Mouse (Mus musculus) liver, embryonic 12.5 days (tissue): Measurements from ENCODE around the gene Lpp. TPM values are rescaled to one million over a fixed set of nuclear protein-coding genes. Genes with fewer than 3 reads are reported as not detected.

Source experiments
- ATAC-seq: fragments of 200-750 bp; cut with Nextera tagmentation; 2 replicates; pipeline ENCODE4 v1.8.0; 2017; ENCODE audit warnings: moderate number of reproducible peaks, mild to moderate bottlenecking, moderate library complexity
- H3K27ac ChIP-seq: fragments of 300-500 bp; sonication (generic); 2 replicates; pipeline ENCODE4 v1.5.1; 2016; ENCODE audit warnings: mild to moderate bottlenecking
- H3K27me3 ChIP-seq: fragments of 300-500 bp; sonication (generic); replicated peaks from 2 replicates; pipeline ENCODE4 v1.6.1; 2016; ENCODE audit warnings: mild to moderate bottlenecking, moderate library complexity
- H3K36me3 ChIP-seq: fragments of 300-500 bp; sonication (generic); 2 replicates; pipeline ENCODE4 v1.6.1; 2016; ENCODE audit warnings: mild to moderate bottlenecking, moderate library complexity
- H3K4me1 ChIP-seq: fragments of 300-500 bp; sonication (generic); 2 replicates; pipeline ENCODE4 v1.6.1; 2016
- H3K4me2 ChIP-seq: fragments of 300-500 bp; sonication (generic); 2 replicates; pipeline ENCODE4 v1.6.1; 2016; ENCODE audit warnings: mild to moderate bottlenecking, moderate library complexity
- H3K4me3 ChIP-seq: fragments of 300-500 bp; sonication (generic); 2 replicates; pipeline ENCODE4 v1.5.1; 2016; ENCODE audit warnings: mild to moderate bottlenecking, moderate library complexity
- H3K9ac ChIP-seq: fragments of 300-500 bp; sonication (generic); 2 replicates; pipeline ENCODE4 v1.6.1; 2016; ENCODE audit warnings: mild to moderate bottlenecking, moderate library complexity
- H3K9me3 ChIP-seq: fragments of 300-500 bp; sonication (generic); replicated peaks from 2 replicates; pipeline ENCODE4 v1.6.1; 2016; ENCODE audit warnings: mild to moderate bottlenecking, moderate library complexity
- WGBS: fragments of 180-500 bp; shearing (Covaris S2); methylation state at CpG from one replicate; pipeline ENCODE4 v1.1.7; 2016; ENCODE audit not compliant: insufficient replicate concordance; 5-methylcytosine and 5-hydroxymethylcytosine counted together
- polyA plus RNA-seq: library from polyadenylated mRNA; unstranded; fragments of >200 nt; fragmentation: Nextera tagmentation; extraction: Ambion mirVana; gene quantifications from 2 replicates; pipeline ENCODE4 v1.2.1, GENCODE M21; 2016

The Lpp gene
- polyA plus RNA-seq, 1 experiment from 2014 or later: 9.5 TPM

GRCm38 (mm10) chr16:24809811-24810210 lies 416.5 kb downstream of the Lpp start:
- 67% methylated on average over 6 of the region's 6 CpGs for WGBS
- no peak for ATAC-seq
- H3K4me2 ChIP-seq: no peak overlapping the region
- no peaks in the 10 kb centered on the region for H3K4me1 ChIP-seq
- no peak overlapping the region for H3K27ac ChIP-seq
- no peak overlapping the region for H3K9ac ChIP-seq
- no peaks in the 10 kb centered on the region for H3K36me3 ChIP-seq
- H3K27me3 ChIP-seq: no peaks in the 10 kb centered on the region
- H3K9me3 ChIP-seq: no peaks in the 10 kb centered on the region
- no peak overlapping the region for H3K4me3 ChIP-seq

GRCm38 (mm10) chr16:24816621-24817020 lies 423.3 kb downstream of the Lpp start:
- Histone ChIP-seq H3K27me3 (no peaks in the 10 kb centered on the region), H3K27ac (no peak overlapping the region), H3K4me1 (no peaks in the 10 kb centered on the region), H3K36me3 (no peaks in the 10 kb centered on the region), H3K9me3 (no peaks in the 10 kb centered on the region), H3K4me3 (no peak overlapping the region), H3K9ac (no peak overlapping the region), H3K4me2 (no peak overlapping the region)
- 56% methylated on average over 3 of the region's 3 CpGs for WGBS
- ATAC-seq: no peak

GRCm38 (mm10) chr16:24817381-24817780 lies 424.1 kb downstream of the Lpp start:
- H3K4me3 ChIP-seq: no peak overlapping the region
- ATAC-seq: no peak
- H3K9ac ChIP-seq: no peak overlapping the region
- H3K4me2 ChIP-seq: no peak overlapping the region
- H3K36me3 ChIP-seq: no peaks in the 10 kb centered on the region
- no peaks in the 10 kb centered on the region for H3K27me3 ChIP-seq
- H3K4me1 ChIP-seq: no peaks in the 10 kb centered on the region
- H3K27ac ChIP-seq: no peak overlapping the region
- WGBS: 76% methylated on average over 3 of the region's 3 CpGs
- no peaks in the 10 kb centered on the region for H3K9me3 ChIP-seq

- WGBS: 63% methylated on average over 4 of the region's 4 CpGs
- no peak for ATAC-seq
- H3K4me3 ChIP-seq: no peak overlapping the region
- no peak overlapping the region for H3K9ac ChIP-seq
- H3K27ac ChIP-seq: no peak overlapping the region
- no peaks in the 10 kb centered on the region for H3K36me3 ChIP-seq
- H3K9me3 ChIP-seq: no peaks in the 10 kb centered on the region
- H3K4me1 ChIP-seq: no peaks in the 10 kb centered on the region
- H3K27me3 ChIP-seq: no peaks in the 10 kb centered on the region
- H3K4me2 ChIP-seq: no peak overlapping the region
Observed at GRCm38 (mm10) chr16:24819127-24819526, 425.8 kb downstream of the Lpp start.

GRCm38 (mm10) chr16:24822182-24822875 lies 429.0 kb downstream of the Lpp start:
- H3K4me1 ChIP-seq: no peaks in the 10 kb centered on the region
- no peaks in the 10 kb centered on the region for H3K36me3 ChIP-seq
- ATAC-seq: no peak
- no peaks in the 10 kb centered on the region for H3K9me3 ChIP-seq
- no peak overlapping the region for H3K4me2 ChIP-seq
- no peak overlapping the region for H3K9ac ChIP-seq
- H3K27me3 ChIP-seq: no peaks in the 10 kb centered on the region
- H3K27ac ChIP-seq: no peak overlapping the region
- H3K4me3 ChIP-seq: no peak overlapping the region
- WGBS: 57% methylated on average over 5 of the region's 5 CpGs

GRCm38 (mm10) chr16:24822918-24823317 lies 429.6 kb downstream of the Lpp start:
- Histone ChIP-seq H3K27ac (no peak overlapping the region), H3K4me1 (no peaks in the 10 kb centered on the region), H3K4me2 (no peak overlapping the region), H3K27me3 (no peaks in the 10 kb centered on the region), H3K9ac (no peak overlapping the region), H3K4me3 (no peak overlapping the region), H3K36me3 (no peaks in the 10 kb centered on the region), H3K9me3 (no peaks in the 10 kb centered on the region)
- WGBS: 63% methylated on average over 1 of the region's 1 CpGs
- no peak for ATAC-seq

- WGBS: 33% methylated on average over 4 of the region's 4 CpGs
- no peak overlapping the region for H3K9ac ChIP-seq
- no peak overlapping the region for H3K4me2 ChIP-seq
- H3K36me3 ChIP-seq: no peaks in the 10 kb centered on the region
- H3K9me3 ChIP-seq: no peaks in the 10 kb centered on the region
- H3K4me3 ChIP-seq: no peak overlapping the region
- H3K27ac ChIP-seq: no peak overlapping the region
- H3K27me3 ChIP-seq: no peaks in the 10 kb centered on the region
- ATAC-seq: no peak
- no peaks in the 10 kb centered on the region for H3K4me1 ChIP-seq
Observed at GRCm38 (mm10) chr16:24826390-24826789, 433.1 kb downstream of the Lpp start.

GRCm38 (mm10) chr16:24828207-24828803 lies 435.0 kb downstream of the Lpp start:
- no peaks in the 10 kb centered on the region for H3K27me3 ChIP-seq
- H3K4me2 ChIP-seq: no peak overlapping the region
- H3K36me3 ChIP-seq: no peaks in the 10 kb centered on the region
- H3K9ac ChIP-seq: no peak overlapping the region
- no peaks in the 10 kb centered on the region for H3K4me1 ChIP-seq
- no peaks in the 10 kb centered on the region for H3K9me3 ChIP-seq
- no peak for ATAC-seq
- no peak overlapping the region for H3K27ac ChIP-seq
- WGBS: 62% methylated on average over 2 of the region's 2 CpGs
- H3K4me3 ChIP-seq: no peak overlapping the region

- H3K4me2 ChIP-seq: no peak overlapping the region
- H3K4me3 ChIP-seq: no peak overlapping the region
- no peak for ATAC-seq
Observed at GRCm38 (mm10) chr16:24829860-24830259, 436.6 kb downstream of the Lpp start.

GRCm38 (mm10) chr16:24830939-24831338 lies 437.6 kb downstream of the Lpp start:
- no peak for ATAC-seq
- no peak overlapping the region for H3K9ac ChIP-seq
- WGBS: 43% methylated on average over 7 of the region's 7 CpGs
- no peaks in the 10 kb centered on the region for H3K9me3 ChIP-seq
- no peak overlapping the region for H3K4me3 ChIP-seq
- H3K27me3 ChIP-seq: no peaks in the 10 kb centered on the region
- no peaks in the 10 kb centered on the region for H3K4me1 ChIP-seq
- no peak overlapping the region for H3K27ac ChIP-seq
- no peak overlapping the region for H3K4me2 ChIP-seq
- no peaks in the 10 kb centered on the region for H3K36me3 ChIP-seq

More at GRCm38 (mm10) chr16:24829860-24830259, 436.6 kb downstream of the Lpp start:
- Histone ChIP-seq H3K27ac (no peak overlapping the region), H3K9ac (no peak overlapping the region), H3K4me1 (no peaks in the 10 kb centered on the region), H3K36me3 (no peaks in the 10 kb centered on the region), H3K9me3 (no peaks in the 10 kb centered on the region), H3K27me3 (no peaks in the 10 kb centered on the region)
- 55% methylated on average over 4 of the region's 4 CpGs for WGBS

- Histone ChIP-seq H3K4me2 (no peak overlapping the region), H3K9me3 (no peaks in the 10 kb centered on the region), H3K27ac (no peak overlapping the region), H3K27me3 (no peaks in the 10 kb centered on the region), H3K9ac (no peak overlapping the region), H3K4me1 (no peaks in the 10 kb centered on the region), H3K4me3 (no peak overlapping the region), H3K36me3 (no peaks in the 10 kb centered on the region)
- no peak for ATAC-seq
- WGBS: 69% methylated on average over 8 of the region's 8 CpGs
Observed at GRCm38 (mm10) chr16:24833221-24833620, 439.9 kb downstream of the Lpp start.

- H3K9ac ChIP-seq: no peak overlapping the region
- H3K4me3 ChIP-seq: no peak overlapping the region
- H3K4me1 ChIP-seq: no peaks in the 10 kb centered on the region
- H3K27me3 ChIP-seq: no peaks in the 10 kb centered on the region
- H3K27ac ChIP-seq: no peak overlapping the region
- no peaks in the 10 kb centered on the region for H3K36me3 ChIP-seq
- 80% methylated on average over 9 of the region's 9 CpGs for WGBS
- ATAC-seq: no peak
- H3K9me3 ChIP-seq: no peaks in the 10 kb centered on the region
- no peak overlapping the region for H3K4me2 ChIP-seq
Observed at GRCm38 (mm10) chr16:24834536-24834935, 441.2 kb downstream of the Lpp start.

GRCm38 (mm10) chr16:24836550-24836949 lies 443.2 kb downstream of the Lpp start:
- ATAC-seq: no peak
- no peak overlapping the region for H3K9ac ChIP-seq
- H3K4me2 ChIP-seq: no peak overlapping the region
- H3K36me3 ChIP-seq: no peaks in the 10 kb centered on the region
- H3K27ac ChIP-seq: no peak overlapping the region
- H3K4me1 ChIP-seq: no peaks in the 10 kb centered on the region
- H3K27me3 ChIP-seq: no peaks in the 10 kb centered on the region
- H3K9me3 ChIP-seq: no peaks in the 10 kb centered on the region
- H3K4me3 ChIP-seq: no peak overlapping the region
- 71% methylated on average over 5 of the region's 5 CpGs for WGBS
